Mouse (Mus musculus) G1E (cell line): ENCODE data around the gene Rps6kb1.

Experiments
- CTCF ChIP-seq: IDR thresholded peaks from 2 replicates; pipeline ENCODE4 v1.5.1; 2012; ENCODE audit warnings: low read depth, low read length, inconsistent platforms, mixed read lengths
- GATA1 ChIP-seq: IDR thresholded peaks from 2 replicates; pipeline ENCODE4 v1.6.1; 2012; ENCODE audit warnings: borderline replicate concordance, low read length, inconsistent platforms, mixed read lengths
- TAL1 ChIP-seq: conservative IDR thresholded peaks from 2 replicates; pipeline ENCODE4 v1.6.1; 2012; ENCODE audit warnings: low read depth, low read length, inconsistent platforms, mixed read lengths

DNA sequence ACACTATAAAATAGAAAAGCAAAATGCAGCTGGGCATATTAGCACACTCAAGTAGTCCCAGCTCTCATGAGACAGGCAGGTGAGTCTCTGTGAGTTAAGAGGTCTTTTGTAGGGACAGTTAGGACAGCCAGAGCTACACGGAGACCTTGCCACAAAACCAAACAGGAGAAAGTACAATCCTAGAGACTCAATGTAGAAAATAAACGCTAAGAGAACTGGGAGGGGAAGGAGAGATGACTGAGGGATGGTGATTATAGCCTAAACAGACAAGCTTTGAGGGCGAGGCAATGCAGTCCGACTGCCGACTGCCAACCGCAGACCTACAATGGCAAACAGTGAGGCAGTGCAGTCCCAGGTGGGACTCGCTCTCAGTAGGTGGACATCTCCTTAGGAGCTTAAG is 43.2 kb upstream of the Rps6kb1 start:
- no peak for TF ChIP-seq CTCF
- TF ChIP-seq TAL1: no peak
- no peak for TF ChIP-seq GATA1
